Mouse (Mus musculus): ENCODE data around the gene Cox10.

DNA sequence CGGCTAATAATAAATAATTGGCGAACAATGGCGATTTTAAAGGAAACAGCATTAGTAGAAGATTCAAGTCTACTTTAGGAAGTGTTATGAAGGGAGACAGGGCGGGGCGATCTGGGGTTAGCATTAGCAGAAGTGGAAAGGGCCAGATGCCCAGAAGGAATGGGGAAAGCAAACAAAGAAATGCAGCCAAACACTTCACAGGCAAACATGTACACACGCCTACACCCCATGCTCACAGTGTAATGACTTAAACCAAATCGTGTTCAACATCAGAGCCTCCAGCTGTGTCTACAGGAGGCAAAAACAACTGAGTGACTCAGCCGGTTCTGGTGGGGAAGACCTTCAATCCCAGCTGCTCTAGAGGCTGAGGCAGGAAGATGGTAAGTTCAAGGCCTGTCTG is 137.1 kb downstream of the Cox10 start:
- TF ChIP-seq POLR2A (IDR thresholded peaks at IDR 0.05; ENCODE audit: low read depth, low read length) (no peak), CTCF (conservative IDR thresholded peaks at IDR 0.05 in 1 of 2, IDR thresholded peaks at IDR 0.05 in 1 of 2; ENCODE audit: low read depth in 2 of 2, low read length in 2 of 2) (no peak), EP300 (IDR thresholded peaks at IDR 0.05; ENCODE audit: low read length) (no peak), MAZ (IDR thresholded peaks at IDR 0.05; ENCODE audit: low read depth, low read length) (no peak), POLR2AphosphoS2 (IDR thresholded peaks at IDR 0.05; ENCODE audit: low read depth, low read length) (no peak), TCF12 (IDR thresholded peaks at IDR 0.05; ENCODE audit: low read depth, low read length) (no peak), CHD1 (IDR thresholded peaks at IDR 0.05; ENCODE audit: low read depth, low read length) (no peak), ZC3H11A (IDR thresholded peaks at IDR 0.05; ENCODE audit: low read depth, low read length) (no peak), ZNF384 (IDR thresholded peaks at IDR 0.05; ENCODE audit: low read depth, low read length) (no peak)

Measured in CH12.LX (cell line).